Mouse (Mus musculus): ENCODE data around the gene Mogs.

DNA sequence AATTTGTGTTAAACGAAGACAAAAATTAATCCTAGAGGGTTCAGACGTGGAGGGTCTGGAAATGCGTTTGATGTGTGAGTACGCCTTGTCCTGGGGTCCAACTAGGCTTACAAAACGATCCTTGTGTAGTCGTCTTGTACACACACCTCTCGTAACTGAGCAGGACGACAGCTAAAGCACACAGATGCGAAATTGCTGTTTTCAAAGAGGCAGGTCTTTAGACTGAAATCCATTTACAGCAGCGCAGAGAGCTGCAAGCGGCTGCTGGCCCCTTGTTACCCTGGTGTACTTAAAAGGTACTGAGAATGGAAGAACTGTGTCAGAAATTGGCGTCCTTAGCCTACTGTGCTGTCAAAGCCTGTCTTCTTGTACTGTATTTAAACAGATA lies 50.9 kb downstream of the Mogs start:
- TF ChIP-seq EP300 (IDR thresholded peaks at IDR 0.05; ENCODE audit: low read depth): no peak
- no peak for TF ChIP-seq CTCF (IDR thresholded peaks at IDR 0.05; ENCODE audit: low read depth)

Data from heart, postnatal 0 days (tissue).